Mouse (Mus musculus) brain, embryonic 14.5 days (tissue): ENCODE data around the gene Ddo. TPM values are rescaled to one million over a fixed set of nuclear protein-coding genes. Genes with fewer than 3 reads are reported as not detected.

ENCODE experiments used
- DNase-seq: peaks from one replicate; pipeline ENCODE4 v3.0.0-alpha.2; 2011; ENCODE audit warnings: low read depth
- CTCF ChIP-seq: fragments of 200-500 bp; IDR thresholded peaks from 2 replicates; pipeline ENCODE4 v1.5.1; 2012; ENCODE audit warnings: inconsistent platforms, mild to moderate bottlenecking, moderate library complexity, borderline replicate concordance; ENCODE audit not compliant: insufficient read depth, insufficient read length; ENCODE audit errors: extremely low read depth
- POLR2A ChIP-seq: fragments of 200-500 bp; IDR thresholded peaks from 2 replicates; pipeline ENCODE4 v1.6.1; 2012; ENCODE audit warnings: mild to moderate bottlenecking, inconsistent platforms, borderline replicate concordance; ENCODE audit not compliant: poor library complexity, insufficient read depth, insufficient read length, severe bottlenecking; ENCODE audit errors: extremely low read depth
- polyA plus RNA-seq: library from polyadenylated mRNA; depleted of rRNA; stranded (reverse); fragments of >200 nt; gene quantifications from 2 replicates; pipeline ENCODE4 v1.2.3, GENCODE M21; 2012; rRNA removed

Gene Ddo
- polyA plus RNA-seq, result 0.69 and 0.83 TPM in 2 replicates

GRCm38 (mm10) chr10:40629656-40630311 lies at the start of gene Ddo:
Ddo (plus strand) TSS chr10:40630011.
- TF ChIP-seq CTCF (no peak), POLR2A (no peak)
- DNase-seq, result peak; percentile 44

DNA sequence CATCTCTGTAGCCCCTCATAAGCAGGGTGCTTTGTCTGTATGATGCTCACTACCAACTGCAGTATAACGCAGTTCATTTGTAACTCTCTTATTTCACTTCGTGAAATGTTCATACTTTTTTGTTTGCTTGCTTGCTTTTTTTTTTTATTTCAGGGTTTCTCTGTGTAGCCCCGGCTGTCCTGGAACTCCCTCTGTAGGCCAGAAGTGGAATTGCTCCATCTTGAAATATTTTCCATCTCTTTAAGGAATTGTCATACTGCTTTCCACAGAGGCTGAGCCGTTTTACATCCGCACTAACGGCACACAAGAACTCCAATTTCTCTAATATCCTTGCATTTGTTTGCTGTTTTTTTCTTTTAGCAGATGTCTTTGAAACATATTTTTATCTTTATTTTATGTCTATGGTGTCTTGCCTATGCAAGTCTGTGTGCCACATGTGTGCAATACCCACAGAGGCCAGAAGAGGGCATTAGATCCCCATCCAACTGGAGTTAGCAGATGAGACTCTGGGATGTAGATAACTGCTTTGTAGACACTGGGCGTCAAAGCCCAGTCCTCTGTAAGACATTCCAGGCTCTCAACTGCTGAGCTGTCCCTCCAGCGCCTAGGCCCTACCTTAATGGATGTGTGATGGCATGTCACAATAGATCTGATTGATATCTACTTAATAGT lies 46.1 kb upstream of the Ddo start:
- DNase-seq, result peak; percentile 17
- TF ChIP-seq POLR2A, result no peak
- TF ChIP-seq CTCF, result peak; percentile 29; the same call in 1 of the 2 replicates

DNA sequence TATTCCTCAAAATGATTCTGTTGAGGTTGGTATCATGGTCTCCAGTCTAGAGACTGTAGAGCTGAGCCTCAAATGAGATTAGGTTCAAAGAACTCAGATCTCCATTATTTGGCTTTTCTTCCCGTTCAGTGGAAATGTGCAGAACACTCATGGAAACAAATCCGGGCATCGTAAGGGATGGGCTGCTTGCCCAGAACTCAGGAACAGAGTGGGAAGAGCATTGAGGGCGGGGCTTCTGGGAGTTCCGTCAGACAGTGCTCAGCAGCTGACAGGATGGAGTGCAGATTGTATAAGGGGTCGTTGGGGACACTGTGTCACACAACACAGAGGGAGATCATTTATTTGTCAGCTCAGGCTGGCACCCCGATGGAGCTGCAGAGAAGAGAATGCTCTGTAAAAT lies 37.6 kb upstream of the Ddo start:
- DNase-seq, result peak; percentile 39

GRCm38 (mm10) chr10:40597177-40597576 lies 32.6 kb upstream of the Ddo start:
- no peak for DNase-seq
- TF ChIP-seq CTCF (no peak), POLR2A (no peak)

More for the DNA sequence above, 37.6 kb upstream of the Ddo start:
- TF ChIP-seq POLR2A, result no peak

DNA sequence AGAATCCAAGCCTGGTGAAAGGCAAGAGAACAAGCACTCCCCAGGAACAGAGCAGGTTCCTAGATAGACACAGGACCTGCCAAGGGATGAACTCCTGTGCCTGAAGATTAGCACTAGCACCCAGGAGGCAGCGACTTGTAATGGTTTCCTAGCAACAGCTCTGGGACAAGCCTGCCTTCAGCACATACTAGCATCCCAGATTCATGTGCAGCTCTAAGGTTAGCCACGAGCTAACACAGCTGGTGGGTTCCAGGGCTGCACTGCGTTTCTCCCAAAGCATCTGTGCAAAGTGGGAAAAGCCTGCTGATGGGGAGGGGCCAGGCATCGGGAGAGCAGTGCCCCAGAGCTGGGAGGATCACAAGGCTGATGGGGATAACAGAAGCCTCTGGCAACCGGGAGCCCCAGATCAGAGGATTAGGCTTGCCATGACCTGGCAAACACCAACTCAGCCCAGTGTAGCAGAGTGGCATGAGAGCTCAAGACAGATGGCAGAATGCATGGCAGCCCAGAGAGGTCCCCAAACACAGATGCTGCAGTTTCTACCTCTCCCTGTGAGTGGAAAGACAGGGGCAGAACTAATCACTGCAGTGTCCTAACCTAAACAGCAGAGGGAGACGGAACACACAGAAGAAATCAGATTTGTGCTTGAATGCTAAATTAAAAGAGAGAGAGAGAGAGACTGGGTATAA lies 25.0 kb upstream of the Ddo start:
- no peak for TF ChIP-seq POLR2A
- peak; percentile 35; the same call in 1 of the 2 replicates for TF ChIP-seq CTCF

GRCm38 (mm10) chr10:40617973-40618372 lies 11.8 kb upstream of the Ddo start:
- DNase-seq, result peak; percentile 7
- no peak for TF ChIP-seq POLR2A
- no peak for TF ChIP-seq CTCF

More for the DNA sequence above, 25.0 kb upstream of the Ddo start:
- peak; percentile 53 for DNase-seq

GRCm38 (mm10) chr10:40619760-40620159 lies 10.1 kb upstream of the Ddo start:
- DNase-seq, result no peak
- no peak for TF ChIP-seq POLR2A
- TF ChIP-seq CTCF, result no peak

DNA sequence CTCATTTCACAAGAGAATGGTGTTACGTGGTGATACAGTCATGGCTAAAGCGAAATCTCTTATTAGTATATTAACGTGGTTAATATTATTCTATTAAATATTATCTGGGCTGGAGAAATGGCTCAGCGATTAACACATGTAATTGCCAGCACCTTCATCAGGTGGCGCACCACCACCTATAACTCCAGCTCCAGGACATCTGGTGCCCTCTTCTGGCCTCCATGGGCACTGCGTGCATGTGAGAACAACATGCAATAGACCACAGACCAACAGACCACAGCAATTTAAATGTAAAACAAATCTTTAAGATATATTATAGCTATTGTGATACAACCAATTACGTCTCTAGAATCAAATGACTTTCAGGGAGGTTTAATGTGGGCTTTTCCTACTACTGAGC lies 671 bp upstream of the Ddo start:
- DNase-seq, result peak; percentile 26
- TF ChIP-seq CTCF, result peak; percentile 55; the same call in 1 of the 2 replicates
- no peak for TF ChIP-seq POLR2A

GRCm38 (mm10) chr10:40630457-40630856 lies 646 bp downstream of the Ddo start:
- no peak for TF ChIP-seq POLR2A
- no peak for TF ChIP-seq CTCF
- DNase-seq, result peak; percentile 17

GRCm38 (mm10) chr10:40630961-40631360 lies 1.1 kb downstream of the Ddo start:
- no peak for DNase-seq
- TF ChIP-seq CTCF, result no peak
- TF ChIP-seq POLR2A, result no peak

GRCm38 (mm10) chr10:40632087-40632486 lies 2.3 kb downstream of the Ddo start:
- DNase-seq, result peak; percentile 41
- TF ChIP-seq CTCF, result no peak
- no peak for TF ChIP-seq POLR2A

GRCm38 (mm10) chr10:40637331-40637730 lies 7.5 kb downstream of the Ddo start:
- TF ChIP-seq CTCF (no peak), POLR2A (no peak)
- no peak for DNase-seq
